Mouse (Mus musculus): ENCODE data around the gene Pnn. TPM values are rescaled to one million over a fixed set of nuclear protein-coding genes. Genes with fewer than 3 reads are reported as not detected.
A peak's percentile ranks its signal among the peaks of the same experiment; 100 is the strongest.

Gene Pnn
- polyA plus RNA-seq, 1 experiment from 2014 or later: 68.5 TPM

DNA sequence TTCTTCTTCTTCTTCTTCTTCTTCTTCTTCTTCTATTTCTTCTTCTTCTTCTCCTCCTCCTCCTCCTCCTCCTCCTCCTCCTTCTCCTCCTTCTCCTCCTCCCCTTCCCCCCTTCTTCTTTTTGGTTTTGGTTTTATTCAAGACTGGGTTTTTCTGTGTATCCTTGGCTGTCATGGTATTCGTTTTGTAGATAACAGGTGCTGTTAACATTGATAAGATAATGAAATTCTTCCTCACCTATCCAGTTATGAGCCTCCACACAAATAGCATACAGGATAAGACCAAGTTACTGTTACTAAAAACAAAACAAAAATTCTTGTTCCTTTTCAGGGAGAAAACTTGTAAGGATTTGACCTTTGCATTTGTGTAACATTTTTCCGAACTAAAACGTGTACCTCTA is 908 bp upstream of the Pnn start:
- Histone ChIP-seq H3K27ac (ENCODE audit: low read depth, low read length) (peak overlapping the region; percentile 86), H3K9me3 (replicated peaks; ENCODE audit: control insufficient read depth, low read length) (no peaks in the 10 kb centered on the region), H3K4me1 (ENCODE audit: control insufficient read depth, insufficient read depth, low read length) (no peaks in the 10 kb centered on the region), H3K27me3 (ENCODE audit: control insufficient read depth, insufficient read depth, low read length) (no peaks in the 10 kb centered on the region), H3K4me2 (peak overlapping the region; percentile 65), H3K36me3 (ENCODE audit: control insufficient read depth, insufficient read depth, low read length) (peaks cover 21% of the 10 kb centered on the region), H3K9ac (ENCODE audit: low read depth, low read length) (no peak overlapping the region), H3K4me3 (ENCODE audit: low read depth, low read length) (peak overlapping the region; percentile 100; the same call in 1 of the 2 replicates)
- ATAC-seq (replicated peaks; ENCODE audit: insufficient number of reproducible peaks, low FRiP score, low TSS enrichment): no peak
- WGBS (ENCODE audit: insufficient replicate concordance): 49% methylated on average over 3 of the region's 3 CpGs

GRCm38 (mm10) chr12:59067095-59067494 is 411 bp downstream of the Pnn start:
- under 1% methylated on average over 41 of the region's 41 CpGs for WGBS (ENCODE audit: insufficient replicate concordance)
- Histone ChIP-seq H3K9ac (ENCODE audit: low read depth, low read length) (peak overlapping the region; percentile 99), H3K4me3 (ENCODE audit: low read depth, low read length) (peak overlapping the region; percentile 100), H3K27ac (ENCODE audit: low read depth, low read length) (peak overlapping the region; percentile 92), H3K9me3 (replicated peaks; ENCODE audit: control insufficient read depth, low read length) (no peaks in the 10 kb centered on the region), H3K4me1 (ENCODE audit: control insufficient read depth, insufficient read depth, low read length) (no peaks in the 10 kb centered on the region), H3K36me3 (ENCODE audit: control insufficient read depth, insufficient read depth, low read length) (peaks cover 30% of the 10 kb centered on the region), H3K4me2 (peak overlapping the region; percentile 91), H3K27me3 (ENCODE audit: control insufficient read depth, insufficient read depth, low read length) (no peaks in the 10 kb centered on the region)
- ATAC-seq (replicated peaks; ENCODE audit: insufficient number of reproducible peaks, low FRiP score, low TSS enrichment): peak; percentile 53

DNA sequence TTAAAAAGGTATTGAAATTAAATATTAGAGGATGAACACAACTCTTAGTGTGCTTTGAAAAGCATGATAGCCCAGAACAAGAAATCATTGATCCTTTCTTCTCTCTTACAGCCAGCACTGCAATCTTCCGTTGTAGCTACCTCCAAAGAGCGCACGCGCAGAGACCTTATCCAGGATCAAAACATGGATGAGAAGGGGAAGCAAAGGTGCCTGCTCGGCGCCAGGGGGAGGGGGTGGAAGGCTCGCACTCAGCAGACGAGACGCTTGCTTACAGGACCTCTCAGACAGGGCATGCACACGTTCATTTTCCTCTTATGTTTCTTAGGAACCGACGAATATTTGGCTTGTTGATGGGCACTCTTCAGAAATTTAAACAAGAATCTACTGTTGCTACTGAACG is 2.1 kb downstream of the Pnn start:
- Histone ChIP-seq H3K4me2 (no peak overlapping the region), H3K4me3 (ENCODE audit: low read depth, low read length) (no peak overlapping the region), H3K27me3 (ENCODE audit: control insufficient read depth, insufficient read depth, low read length) (no peaks in the 10 kb centered on the region), H3K27ac (ENCODE audit: low read depth, low read length) (no peak overlapping the region), H3K9ac (ENCODE audit: low read depth, low read length) (no peak overlapping the region), H3K36me3 (ENCODE audit: control insufficient read depth, insufficient read depth, low read length) (peaks cover 34% of the 10 kb centered on the region), H3K4me1 (ENCODE audit: control insufficient read depth, insufficient read depth, low read length) (no peaks in the 10 kb centered on the region), H3K9me3 (replicated peaks; ENCODE audit: control insufficient read depth, low read length) (no peaks in the 10 kb centered on the region)
- no peak for ATAC-seq (replicated peaks; ENCODE audit: insufficient number of reproducible peaks, low FRiP score, low TSS enrichment)
- WGBS (ENCODE audit: insufficient replicate concordance): 93% methylated on average over 13 of the region's 13 CpGs

GRCm38 (mm10) chr12:59072286-59072685 is 5.6 kb downstream of the Pnn start:
- ATAC-seq (replicated peaks; ENCODE audit: insufficient number of reproducible peaks, low FRiP score, low TSS enrichment): no peak
- Histone ChIP-seq H3K27me3 (ENCODE audit: control insufficient read depth, insufficient read depth, low read length) (no peaks in the 10 kb centered on the region), H3K4me3 (ENCODE audit: low read depth, low read length) (no peak overlapping the region), H3K27ac (ENCODE audit: low read depth, low read length) (no peak overlapping the region), H3K9ac (ENCODE audit: low read depth, low read length) (no peak overlapping the region), H3K4me1 (ENCODE audit: control insufficient read depth, insufficient read depth, low read length) (no peaks in the 10 kb centered on the region), H3K9me3 (replicated peaks; ENCODE audit: control insufficient read depth, low read length) (no peaks in the 10 kb centered on the region), H3K4me2 (no peak overlapping the region), H3K36me3 (ENCODE audit: control insufficient read depth, insufficient read depth, low read length) (peaks cover 34% of the 10 kb centered on the region)
- 84% methylated on average over 11 of the region's 11 CpGs for WGBS (ENCODE audit: insufficient replicate concordance)

DNA sequence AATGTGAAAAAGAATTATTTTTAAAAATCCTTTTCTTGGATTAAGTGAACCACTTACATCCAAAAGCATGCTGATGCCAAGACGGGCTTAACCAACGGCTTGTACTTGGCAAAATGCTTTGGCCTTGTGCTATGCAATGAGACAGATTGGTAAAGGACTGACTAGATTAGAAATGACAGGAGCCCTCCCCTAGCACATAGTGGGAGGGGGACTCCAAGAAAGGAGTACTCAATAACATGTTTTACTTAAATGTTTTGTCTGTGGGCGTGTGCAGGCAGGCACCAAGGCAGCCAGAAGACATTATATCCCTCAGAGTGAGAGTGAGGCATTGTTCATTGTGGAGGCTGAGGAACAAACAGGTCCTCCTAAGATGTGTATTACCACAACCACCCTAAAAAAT is 7.4 kb downstream of the Pnn start:
- no peak overlapping the region for H3K9ac ChIP-seq (ENCODE audit: low read depth, low read length)
- H3K27me3 ChIP-seq (ENCODE audit: control insufficient read depth, insufficient read depth, low read length): no peaks in the 10 kb centered on the region

GRCm38 (mm10) chr12:59076996-59077395 is 10.3 kb downstream of the Pnn start:
- H3K9me3 ChIP-seq (replicated peaks; ENCODE audit: control insufficient read depth, low read length): no peaks in the 10 kb centered on the region
- 93% methylated on average over 3 of the region's 3 CpGs for WGBS (ENCODE audit: insufficient replicate concordance)
- H3K4me1 ChIP-seq (ENCODE audit: control insufficient read depth, insufficient read depth, low read length): no peaks in the 10 kb centered on the region
- no peaks in the 10 kb centered on the region for H3K27me3 ChIP-seq (ENCODE audit: control insufficient read depth, insufficient read depth, low read length)
- no peak overlapping the region for H3K27ac ChIP-seq (ENCODE audit: low read depth, low read length)
- H3K9ac ChIP-seq (ENCODE audit: low read depth, low read length): no peak overlapping the region
- H3K4me2 ChIP-seq: no peak overlapping the region
- no peak overlapping the region for H3K4me3 ChIP-seq (ENCODE audit: low read depth, low read length)
- no peak for ATAC-seq (replicated peaks; ENCODE audit: insufficient number of reproducible peaks, low FRiP score, low TSS enrichment)
- H3K36me3 ChIP-seq (ENCODE audit: control insufficient read depth, insufficient read depth, low read length): peaks cover 5% of the 10 kb centered on the region

More for the DNA sequence above, 7.4 kb downstream of the Pnn start:
- Histone ChIP-seq H3K4me3 (ENCODE audit: low read depth, low read length) (no peak overlapping the region), H3K4me2 (no peak overlapping the region), H3K9me3 (replicated peaks; ENCODE audit: control insufficient read depth, low read length) (no peaks in the 10 kb centered on the region), H3K36me3 (ENCODE audit: control insufficient read depth, insufficient read depth, low read length) (peaks cover 24% of the 10 kb centered on the region), H3K4me1 (ENCODE audit: control insufficient read depth, insufficient read depth, low read length) (no peaks in the 10 kb centered on the region), H3K27ac (ENCODE audit: low read depth, low read length) (no peak overlapping the region)
- 90% methylated on average over 3 of the region's 3 CpGs for WGBS (ENCODE audit: insufficient replicate concordance)
- ATAC-seq (replicated peaks; ENCODE audit: insufficient number of reproducible peaks, low FRiP score, low TSS enrichment): no peak

- 94% methylated on average over 3 of the region's 3 CpGs for WGBS (ENCODE audit: insufficient replicate concordance)
- Histone ChIP-seq H3K4me3 (ENCODE audit: low read depth, low read length) (no peak overlapping the region), H3K4me2 (no peak overlapping the region), H3K9me3 (replicated peaks; ENCODE audit: control insufficient read depth, low read length) (no peaks in the 10 kb centered on the region), H3K27me3 (ENCODE audit: control insufficient read depth, insufficient read depth, low read length) (no peaks in the 10 kb centered on the region), H3K9ac (ENCODE audit: low read depth, low read length) (no peak overlapping the region), H3K27ac (ENCODE audit: low read depth, low read length) (no peak overlapping the region), H3K36me3 (ENCODE audit: control insufficient read depth, insufficient read depth, low read length) (no peaks in the 10 kb centered on the region), H3K4me1 (ENCODE audit: control insufficient read depth, insufficient read depth, low read length) (no peaks in the 10 kb centered on the region)
- ATAC-seq (replicated peaks; ENCODE audit: insufficient number of reproducible peaks, low FRiP score, low TSS enrichment): no peak
Measured at GRCm38 (mm10) chr12:59077883-59078282, 11.2 kb downstream of the Pnn start.

DNA sequence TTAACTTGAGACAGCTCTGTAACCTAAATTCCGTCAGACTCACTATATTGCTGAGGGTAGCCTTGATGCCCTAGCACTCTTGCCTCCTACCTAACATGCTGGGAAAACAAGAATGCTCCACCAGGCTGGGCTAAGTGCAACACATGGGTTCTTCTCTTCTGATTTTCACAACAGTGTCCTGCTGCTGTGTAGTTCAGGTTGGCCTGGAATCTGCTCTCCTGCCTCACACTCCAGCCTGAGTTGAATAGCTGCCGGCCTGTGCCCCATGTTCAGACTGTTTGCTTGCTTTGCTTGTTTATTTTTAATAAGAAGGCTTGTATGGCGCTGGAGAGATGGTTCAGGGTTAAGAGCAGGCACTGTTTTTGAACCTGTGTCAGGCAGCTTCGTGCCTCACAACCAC is 13.8 kb downstream of the Pnn start:
- 78% methylated on average over 4 of the region's 4 CpGs for WGBS (ENCODE audit: insufficient replicate concordance)
- ATAC-seq (replicated peaks; ENCODE audit: insufficient number of reproducible peaks, low FRiP score, low TSS enrichment): no peak

DNA sequence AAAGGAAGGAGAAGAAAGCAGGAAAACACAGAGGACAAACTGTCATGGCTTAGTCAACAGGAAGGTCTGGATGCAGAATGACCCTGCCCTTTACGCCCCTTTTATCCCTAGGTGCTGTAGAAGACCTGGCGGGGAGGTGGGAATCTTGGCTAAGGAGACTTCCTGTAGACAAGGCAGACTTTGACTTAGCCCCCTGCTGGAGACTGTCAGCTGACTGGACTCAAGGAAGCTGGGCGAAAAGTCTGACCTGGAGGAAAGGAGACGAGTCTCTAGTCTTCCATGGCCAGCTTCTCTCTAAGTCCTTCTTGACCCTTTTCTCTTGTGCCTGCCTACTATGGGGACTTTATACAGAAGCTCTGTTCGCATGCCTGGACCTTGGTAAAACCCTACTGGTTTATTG is 17.8 kb downstream of the Pnn start:
- H3K4me2 ChIP-seq: no peak overlapping the region
- no peaks in the 10 kb centered on the region for H3K9me3 ChIP-seq (replicated peaks; ENCODE audit: control insufficient read depth, low read length)
- no peaks in the 10 kb centered on the region for H3K4me1 ChIP-seq (ENCODE audit: control insufficient read depth, insufficient read depth, low read length)
- WGBS (ENCODE audit: insufficient replicate concordance): 64% methylated on average over 5 of the region's 5 CpGs
- no peaks in the 10 kb centered on the region for H3K36me3 ChIP-seq (ENCODE audit: control insufficient read depth, insufficient read depth, low read length)
- no peak overlapping the region for H3K27ac ChIP-seq (ENCODE audit: low read depth, low read length)
- H3K27me3 ChIP-seq (ENCODE audit: control insufficient read depth, insufficient read depth, low read length): no peaks in the 10 kb centered on the region
- no peak for ATAC-seq (replicated peaks; ENCODE audit: insufficient number of reproducible peaks, low FRiP score, low TSS enrichment)
- no peak overlapping the region for H3K9ac ChIP-seq (ENCODE audit: low read depth, low read length)
- H3K4me3 ChIP-seq (ENCODE audit: low read depth, low read length): no peak overlapping the region

More for the DNA sequence above, 13.8 kb downstream of the Pnn start:
- Histone ChIP-seq H3K9ac (ENCODE audit: low read depth, low read length) (no peak overlapping the region), H3K4me3 (ENCODE audit: low read depth, low read length) (no peak overlapping the region), H3K27me3 (ENCODE audit: control insufficient read depth, insufficient read depth, low read length) (no peaks in the 10 kb centered on the region), H3K4me2 (no peak overlapping the region), H3K9me3 (replicated peaks; ENCODE audit: control insufficient read depth, low read length) (no peaks in the 10 kb centered on the region), H3K36me3 (ENCODE audit: control insufficient read depth, insufficient read depth, low read length) (no peaks in the 10 kb centered on the region), H3K27ac (ENCODE audit: low read depth, low read length) (no peak overlapping the region), H3K4me1 (ENCODE audit: control insufficient read depth, insufficient read depth, low read length) (no peaks in the 10 kb centered on the region)

All from heart, embryonic 11.5 days (tissue).